Mouse (Mus musculus) G1E (cell line): ENCODE data around the gene Homer2. TPM values are rescaled to one million over a fixed set of nuclear protein-coding genes. Genes with fewer than 3 reads are reported as not detected.

ENCODE experiments used
- ATAC-seq: 2 replicates; pipeline ENCODE4 v1.8.0; 2016; ENCODE audit warnings: mild to moderate bottlenecking; ENCODE audit not compliant: insufficient number of reproducible peaks, poor library complexity, low FRiP score, severe bottlenecking; ENCODE audit errors: extremely low read depth
- DNase-seq: peaks from one replicate; pipeline ENCODE4 v3.0.0; 2012; ENCODE audit warnings: low spot score
- H3K27me3 ChIP-seq: 2 replicates; pipeline ENCODE4 v1.6.1; 2012; ENCODE audit warnings: mild to moderate bottlenecking, low read length, inconsistent platforms; ENCODE audit not compliant: insufficient read depth
- H3K36me3 ChIP-seq: replicated peaks from 2 replicates; pipeline ENCODE3; 2012; ENCODE audit warnings: mild to moderate bottlenecking, inconsistent platforms
- H3K4me1 ChIP-seq: 2 replicates; pipeline ENCODE4 v1.6.1; 2012; ENCODE audit warnings: low read depth, low read length, inconsistent platforms, mixed read lengths; ENCODE audit not compliant: insufficient read depth
- H3K4me3 ChIP-seq: 2 replicates; pipeline ENCODE4 v1.5.1; 2012; ENCODE audit warnings: low read depth, mild to moderate bottlenecking, inconsistent platforms, low read length, moderate library complexity, mixed read lengths
- H3K9me3 ChIP-seq: replicated peaks from 2 replicates; pipeline ENCODE4 v1.6.1; 2012; ENCODE audit warnings: inconsistent platforms
- CTCF ChIP-seq: IDR thresholded peaks from 2 replicates; pipeline ENCODE4 v1.5.1; 2012; ENCODE audit warnings: low read depth, low read length, inconsistent platforms, mixed read lengths
- GATA1 ChIP-seq: IDR thresholded peaks from 2 replicates; pipeline ENCODE4 v1.6.1; 2012; ENCODE audit warnings: borderline replicate concordance, low read length, inconsistent platforms, mixed read lengths
- GATA2 ChIP-seq: IDR thresholded peaks from 2 replicates; pipeline ENCODE4 v1.6.1; 2012; ENCODE audit warnings: low read depth, low read length, inconsistent platforms, borderline replicate concordance
- POLR2AphosphoS5 ChIP-seq: IDR thresholded peaks from 2 replicates; pipeline ENCODE4 v1.6.1; 2012; ENCODE audit warnings: low read depth, low read length, inconsistent platforms; ENCODE audit not compliant: insufficient replicate concordance
- TAL1 ChIP-seq: conservative IDR thresholded peaks from 2 replicates; pipeline ENCODE4 v1.6.1; 2012; ENCODE audit warnings: low read depth, low read length, inconsistent platforms, mixed read lengths
- polyA plus RNA-seq: library from polyadenylated mRNA; stranded (reverse); fragments of >175 nt; gene quantifications from 2 replicates; pipeline ENCODE4 v1.2.3, GENCODE M21; 2012
- total RNA-seq, 2 experiments: library from RNA; stranded (forward) in 1 of 2; stranded (reverse) in 1 of 2; fragments of 200-1000 nt in 1 of 2; fragments of >200 nt in 1 of 2; fragmentation: Nextera tagmentation in 1 of 2; gene quantifications; 2 replicates each; pipeline ENCODE4 v1.2.3; 2014 to 2017

The Homer2 gene
- total and polyA plus RNA-seq, 3 experiments, result 35.9 to 45.9 (median 37.3) TPM

- Histone ChIP-seq H3K36me3 (peaks cover 71% of the 10 kb centered on the region), H3K4me1 (peaks cover 15% of the 10 kb centered on the region; the same call in 1 of the 2 replicates), H3K9me3 (no peaks in the 10 kb centered on the region), H3K27me3 (no peaks in the 10 kb centered on the region), H3K4me3 (no peak overlapping the region)
- DNase-seq (no peak), ATAC-seq (no peak)
- TF ChIP-seq GATA1, result no peak
- no peak for TF ChIP-seq POLR2AphosphoS5
- no peak for TF ChIP-seq TAL1
- TF ChIP-seq GATA2, result no peak
- TF ChIP-seq CTCF, result no peak
Measured at GRCm38 (mm10) chr7:81647959-81648358, 59.4 kb downstream of the Homer2 start.

GRCm38 (mm10) chr7:81644551-81645235, 62.6 kb downstream of the Homer2 start:
- Histone ChIP-seq H3K27me3 (no peaks in the 10 kb centered on the region), H3K4me1 (peaks cover 5% of the 10 kb centered on the region; the same call in 1 of the 2 replicates), H3K4me3 (no peak overlapping the region), H3K9me3 (no peaks in the 10 kb centered on the region), H3K36me3 (peaks cover 83% of the 10 kb centered on the region)
- DNase-seq (no peak), ATAC-seq (no peak)
- no peak for TF ChIP-seq GATA1
- no peak for TF ChIP-seq POLR2AphosphoS5
- TF ChIP-seq GATA2, result no peak
- TF ChIP-seq TAL1, result no peak
- TF ChIP-seq CTCF, result no peak

GRCm38 (mm10) chr7:81641101-81641500, 66.2 kb downstream of the Homer2 start:
- no peaks in the 10 kb centered on the region for H3K27me3 ChIP-seq
- no peak for DNase-seq
- no peak for ATAC-seq
- no peaks in the 10 kb centered on the region for H3K9me3 ChIP-seq
- TF ChIP-seq GATA1 (no peak), GATA2 (no peak), TAL1 (no peak), CTCF (no peak), POLR2AphosphoS5 (no peak)
- 0 out of 2 replicates have a peak, but pooled peaks cover 2% of the 10 kb centered on the region for H3K4me1 ChIP-seq
- H3K36me3 ChIP-seq, result peaks cover 77% of the 10 kb centered on the region
- H3K4me3 ChIP-seq, result no peak overlapping the region

GRCm38 (mm10) chr7:81632586-81632985, 74.7 kb downstream of the Homer2 start:
- ATAC-seq (no peak), DNase-seq (no peak)
- TF ChIP-seq GATA2 (no peak), GATA1 (no peak), TAL1 (no peak), CTCF (no peak), POLR2AphosphoS5 (no peak)
- peaks cover 70% of the 10 kb centered on the region for H3K36me3 ChIP-seq
- no peak overlapping the region for H3K4me3 ChIP-seq
- no peaks in the 10 kb centered on the region for H3K27me3 ChIP-seq
- no peaks in the 10 kb centered on the region for H3K9me3 ChIP-seq
- H3K4me1 ChIP-seq, result peaks cover 5% of the 10 kb centered on the region; the same call in 1 of the 2 replicates

GRCm38 (mm10) chr7:81631261-81631660, 76.1 kb downstream of the Homer2 start:
- Histone ChIP-seq H3K9me3 (no peaks in the 10 kb centered on the region), H3K4me1 (peaks cover 5% of the 10 kb centered on the region; the same call in 1 of the 2 replicates), H3K36me3 (peaks cover 72% of the 10 kb centered on the region), H3K27me3 (no peaks in the 10 kb centered on the region), H3K4me3 (no peak overlapping the region)
- TF ChIP-seq TAL1 (no peak), CTCF (no peak), POLR2AphosphoS5 (no peak)
- DNase-seq (no peak), ATAC-seq (no peak)

GRCm38 (mm10) chr7:81626460-81626859, 80.9 kb downstream of the Homer2 start:
- DNase-seq, result no peak
- Histone ChIP-seq H3K36me3 (peaks cover 75% of the 10 kb centered on the region), H3K4me1 (peaks cover 2% of the 10 kb centered on the region; the same call in 1 of the 2 replicates), H3K27me3 (no peaks in the 10 kb centered on the region), H3K9me3 (no peaks in the 10 kb centered on the region), H3K4me3 (no peak overlapping the region)
- peak; percentile 71 for TF ChIP-seq CTCF
- no peak for TF ChIP-seq GATA2
- no peak for ATAC-seq

- Histone ChIP-seq H3K27me3 (no peaks in the 10 kb centered on the region), H3K4me3 (no peak overlapping the region), H3K9me3 (no peaks in the 10 kb centered on the region), H3K36me3 (peaks cover 62% of the 10 kb centered on the region), H3K4me1 (no peaks in the 10 kb centered on the region)
- ATAC-seq (no peak), DNase-seq (no peak)
- TF ChIP-seq POLR2AphosphoS5, result no peak
- TF ChIP-seq GATA1, result no peak
- TF ChIP-seq CTCF, result no peak
- no peak for TF ChIP-seq TAL1
- TF ChIP-seq GATA2, result no peak
Measured at GRCm38 (mm10) chr7:81623767-81624166, 83.6 kb downstream of the Homer2 start.
